Mouse (Mus musculus): ENCODE measurements around the gene Tirap.

Tirap gene

DNA sequence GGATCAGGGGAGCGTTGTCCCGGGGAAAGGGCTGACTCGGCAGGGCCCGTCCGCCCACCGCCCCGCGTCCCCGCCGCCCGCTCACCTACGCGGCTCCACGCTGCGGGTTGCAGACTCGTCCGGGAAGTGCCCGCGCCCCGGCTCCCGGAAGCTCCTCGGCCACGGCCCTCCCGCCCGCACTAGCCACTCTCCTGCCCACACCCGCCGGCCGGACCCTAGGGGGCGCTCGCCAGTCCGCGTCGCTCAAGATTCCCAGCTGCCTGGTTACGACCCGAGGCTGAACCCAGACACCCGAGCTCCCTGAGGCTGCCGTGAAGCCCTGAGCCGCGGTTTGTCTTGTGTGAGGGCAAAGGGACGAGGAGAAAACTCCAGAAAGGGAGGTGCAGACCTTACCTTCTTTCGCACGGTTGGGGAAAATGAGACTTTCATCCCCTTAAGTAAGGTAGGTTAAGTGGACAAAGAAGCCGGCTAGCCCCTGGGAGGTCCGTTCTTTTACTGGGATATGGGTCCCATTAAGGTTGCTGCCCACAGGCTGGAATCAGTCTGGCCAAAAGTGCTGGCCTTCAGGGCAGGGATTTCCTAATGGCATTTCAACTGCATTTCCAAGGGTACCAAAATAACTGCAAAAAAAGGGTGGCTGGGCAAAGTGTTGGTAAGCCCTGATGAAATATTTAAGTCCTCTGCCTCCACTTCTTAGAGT, at the start of gene Tirap, which contains the start of gene Srpr:
Gene Tirap, minus strand, starts transcription at position 520 of the 700 bp plus-strand sequence.
Gene Srpr, plus strand, starts transcription at position 404 of the 700 bp plus-strand sequence.
- peak; percentile 86 for DNase-seq (ENCODE audit: low read depth, low spot score)

DNA sequence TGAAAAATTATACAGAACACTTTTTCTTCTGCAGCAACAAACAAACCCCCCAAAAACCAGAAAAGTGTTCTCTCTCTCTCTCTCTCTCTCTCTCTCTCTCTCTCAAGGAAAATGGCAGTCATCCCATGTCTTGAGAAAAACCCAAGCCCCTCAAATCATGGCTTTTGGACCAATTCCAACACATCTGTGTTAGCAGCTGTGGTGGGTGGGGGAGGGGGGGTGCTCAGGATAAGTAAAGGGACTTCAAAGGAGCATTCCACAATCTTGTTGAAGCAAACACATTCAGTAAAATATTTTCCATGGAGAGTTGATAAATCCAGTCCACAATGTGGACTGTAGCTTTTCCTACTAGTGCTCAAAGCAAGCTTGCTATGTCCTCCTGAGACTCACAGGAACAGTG, 49.4 kb upstream of the Tirap start:
- no peak for DNase-seq (ENCODE audit: low read depth, low spot score)

DNA sequence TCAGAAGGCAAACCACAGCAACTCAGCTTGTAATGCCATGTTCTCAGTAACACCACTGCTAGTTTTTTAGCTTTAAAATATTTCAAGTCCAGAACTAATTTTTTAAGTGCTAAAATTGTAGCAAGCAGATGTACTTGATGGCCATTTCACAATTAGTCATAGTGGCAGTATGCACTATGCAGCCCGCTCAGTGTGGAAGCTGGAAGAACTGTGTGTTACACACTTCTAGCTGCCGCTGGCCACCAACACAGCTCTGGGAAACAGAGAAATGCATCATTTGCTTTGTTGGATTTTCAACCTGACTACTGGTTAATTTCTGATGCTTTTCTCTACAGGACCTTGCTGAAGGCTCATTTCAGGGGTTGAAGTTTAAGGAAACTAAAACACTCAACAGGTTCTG, 47.3 kb upstream of the Tirap start:
- no peak for DNase-seq (ENCODE audit: low read depth, low spot score)

- DNase-seq (ENCODE audit: low read depth, low spot score): peak; percentile 5
These were observed 39.6 kb upstream of the Tirap start for GRCm38 (mm10) chr9:35239734-35240133.

- no peak for DNase-seq (ENCODE audit: low read depth, low spot score)
These were observed 39.0 kb upstream of the Tirap start for GRCm38 (mm10) chr9:35238915-35239571.

DNA sequence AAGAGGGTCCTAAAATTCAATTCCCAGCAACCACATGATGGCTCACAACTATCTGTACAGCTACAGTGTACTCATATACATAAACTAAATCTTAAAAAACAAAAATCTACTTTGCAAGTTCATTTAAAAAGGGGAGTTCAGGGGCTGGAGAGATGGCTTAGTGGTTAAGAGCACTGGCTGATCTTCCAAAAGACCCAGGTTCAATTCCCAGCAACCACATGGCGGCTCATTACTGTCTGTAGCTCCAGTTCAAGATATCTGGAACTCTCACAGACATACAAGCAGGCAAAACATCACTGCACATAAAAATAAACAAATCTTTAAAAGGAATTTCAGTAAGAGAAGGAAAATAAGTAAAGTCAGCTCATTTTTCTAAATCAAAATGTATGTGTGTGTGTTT, 38.3 kb upstream of the Tirap start:
- no peak for DNase-seq (ENCODE audit: low read depth, low spot score)

GRCm38 (mm10) chr9:35235996-35236395, 35.9 kb upstream of the Tirap start:
- DNase-seq (ENCODE audit: low read depth, low spot score): no peak

DNA sequence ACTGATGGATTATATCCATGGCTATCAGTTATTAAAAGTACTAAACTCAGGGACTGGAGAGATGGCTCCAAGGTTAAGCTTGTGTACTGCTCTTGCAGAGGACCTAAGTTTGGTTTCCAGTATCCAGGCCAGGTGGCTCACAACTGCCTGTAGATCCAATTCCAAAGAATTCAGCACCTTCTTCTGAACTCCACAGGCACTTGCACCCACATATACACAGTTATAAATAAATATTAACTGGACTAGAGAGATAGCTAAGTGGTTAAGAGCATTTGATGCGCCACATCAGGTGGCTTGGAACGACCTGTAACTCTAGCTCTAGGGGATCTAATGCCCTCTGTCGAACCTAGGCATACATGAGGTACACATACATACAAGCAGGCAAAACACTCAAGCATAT, 28.6 kb upstream of the Tirap start:
- DNase-seq (ENCODE audit: low read depth, low spot score): no peak

DNA sequence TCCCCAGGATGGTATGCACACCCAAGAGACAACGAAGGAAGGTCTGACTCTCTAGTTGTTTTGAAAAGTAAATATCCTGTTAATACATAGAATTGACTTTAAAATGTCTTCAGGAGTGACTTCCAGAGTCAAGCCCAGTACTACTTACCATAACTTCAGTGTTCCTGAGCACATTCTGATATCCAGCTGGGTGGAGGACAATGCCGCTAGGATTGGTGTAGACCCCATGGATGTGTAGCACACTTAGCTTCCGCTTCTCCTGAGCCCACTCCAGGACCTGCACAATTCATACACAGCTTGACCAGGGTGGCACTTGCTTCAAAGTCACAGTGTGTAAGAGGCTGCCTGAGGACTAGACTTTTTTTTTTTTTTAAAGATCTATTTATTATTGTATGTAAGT, 23.4 kb upstream of the Tirap start:
- no peak for DNase-seq (ENCODE audit: low read depth, low spot score)

DNA sequence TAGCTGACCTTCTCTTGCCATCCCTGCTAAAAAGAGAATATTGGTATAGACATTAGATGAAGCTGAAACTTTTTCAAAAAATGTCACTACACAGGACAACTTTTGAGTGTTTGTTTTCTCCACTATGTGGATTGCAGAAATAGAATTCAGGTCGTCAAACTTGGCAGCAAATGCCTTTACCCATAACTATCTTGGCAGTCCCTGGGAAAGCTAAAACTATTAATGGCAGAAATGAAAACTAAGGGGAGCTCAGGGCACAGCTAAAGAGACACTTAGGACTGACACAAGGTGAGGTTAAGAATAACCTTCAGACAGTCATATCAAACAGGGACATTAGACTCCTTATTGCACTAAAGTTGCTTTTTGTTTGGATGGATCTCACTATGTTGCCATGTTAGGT, 17.9 kb upstream of the Tirap start:
- no peak for DNase-seq (ENCODE audit: low read depth, low spot score)

- DNase-seq (ENCODE audit: low read depth, low spot score): no peak
These were observed 11.8 kb upstream of the Tirap start for GRCm38 (mm10) chr9:35211573-35212511.

- peak; percentile 100 for DNase-seq (ENCODE audit: low read depth, low spot score)
These were observed 10.7 kb upstream of the Tirap start, which contains the start of gene Foxred1 for GRCm38 (mm10) chr9:35210542-35211474. Foxred1 (minus strand) TSS chr9:35211055.

- DNase-seq (ENCODE audit: low read depth, low spot score): no peak
These were observed 4.3 kb upstream of the Tirap start for GRCm38 (mm10) chr9:35204421-35204820.

DNA sequence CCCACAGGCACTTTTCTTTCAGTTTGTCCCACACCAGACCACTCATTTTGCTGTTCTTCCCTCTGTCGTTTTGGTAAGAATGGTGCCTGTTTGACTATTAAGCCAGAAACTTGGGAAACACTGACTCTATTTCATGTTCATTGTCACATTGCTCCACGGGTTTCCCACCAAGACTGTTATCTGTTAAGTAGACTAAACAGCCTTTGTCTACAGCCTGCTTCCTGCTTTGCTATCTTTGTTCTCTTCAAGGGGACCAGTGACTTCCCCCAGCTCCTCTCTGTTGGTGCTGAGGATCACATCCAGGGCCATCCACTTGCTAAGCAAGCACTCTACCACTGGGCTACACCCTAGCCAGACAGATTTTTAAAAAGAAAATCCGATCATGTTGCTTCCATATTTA, 3.4 kb upstream of the Tirap start:
- DNase-seq (ENCODE audit: low read depth, low spot score): no peak

DNA sequence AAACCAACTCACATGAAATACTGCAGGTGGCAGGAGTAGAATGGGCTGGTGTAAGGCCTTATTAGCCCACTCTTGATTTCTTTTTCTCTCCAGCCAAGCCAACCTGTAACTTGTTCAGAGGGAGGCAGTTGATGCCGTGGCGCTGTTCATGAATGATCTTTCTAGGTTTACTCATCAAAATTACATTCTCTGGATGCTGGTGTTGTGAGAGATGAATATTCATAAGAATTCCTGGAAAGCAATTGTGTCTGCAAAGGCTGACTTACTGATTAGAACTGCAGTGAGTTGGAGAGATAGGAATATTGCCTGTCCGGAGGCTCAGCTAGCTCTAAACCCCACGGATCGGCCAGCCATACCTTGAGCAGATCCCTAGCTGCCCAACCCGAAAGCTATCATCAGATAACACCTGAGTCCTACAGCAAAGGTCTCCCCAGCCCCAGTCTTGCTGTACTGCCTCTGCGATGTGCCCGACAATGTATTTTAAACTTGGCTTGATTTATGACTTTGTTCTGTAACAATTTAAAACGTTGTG, 504 bp upstream of the Tirap start:
- no peak for DNase-seq (ENCODE audit: low read depth, low spot score)

- no peak for DNase-seq (ENCODE audit: low read depth, low spot score)
These were observed 933 bp downstream of the Tirap start for GRCm38 (mm10) chr9:35198945-35199771.

- DNase-seq (ENCODE audit: low read depth, low spot score): no peak
These were observed 1.7 kb downstream of the Tirap start for GRCm38 (mm10) chr9:35198351-35198750.

DNA sequence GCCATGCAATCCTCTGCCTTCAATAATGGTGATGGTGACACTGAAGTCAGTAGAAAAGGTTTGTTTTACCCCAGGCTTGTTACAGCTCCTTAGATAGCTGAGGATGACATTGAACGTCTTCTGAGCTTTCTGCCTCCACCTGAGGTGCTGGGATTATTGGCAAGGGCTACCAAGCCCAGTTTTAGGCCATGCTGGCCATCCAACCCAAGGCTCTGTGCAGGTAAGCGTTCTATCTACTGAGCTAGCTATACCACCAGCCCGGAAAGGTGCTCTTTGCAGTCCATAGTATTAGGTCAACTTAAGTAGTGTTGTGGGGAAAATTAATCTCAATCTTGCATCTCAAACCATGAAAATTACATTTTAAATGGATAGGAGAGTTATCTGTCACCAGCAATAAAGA, 2.5 kb downstream of the Tirap start:
- DNase-seq (ENCODE audit: low read depth, low spot score): no peak

GRCm38 (mm10) chr9:35194048-35194447, 6.0 kb downstream of the Tirap start:
- no peak for DNase-seq (ENCODE audit: low read depth, low spot score)
